Mouse (Mus musculus) cerebellum, postnatal 4 days (tissue): Measurements from ENCODE around the gene Txnrd2.

Experiments used
- DNase-seq, 2 experiments: peaks; one replicate each; pipeline ENCODE4 v3.0.0; 2022; ENCODE audit warnings: low spot score in 2 of 2, mixed read lengths in 1 of 2

Txnrd2 gene

DNA sequence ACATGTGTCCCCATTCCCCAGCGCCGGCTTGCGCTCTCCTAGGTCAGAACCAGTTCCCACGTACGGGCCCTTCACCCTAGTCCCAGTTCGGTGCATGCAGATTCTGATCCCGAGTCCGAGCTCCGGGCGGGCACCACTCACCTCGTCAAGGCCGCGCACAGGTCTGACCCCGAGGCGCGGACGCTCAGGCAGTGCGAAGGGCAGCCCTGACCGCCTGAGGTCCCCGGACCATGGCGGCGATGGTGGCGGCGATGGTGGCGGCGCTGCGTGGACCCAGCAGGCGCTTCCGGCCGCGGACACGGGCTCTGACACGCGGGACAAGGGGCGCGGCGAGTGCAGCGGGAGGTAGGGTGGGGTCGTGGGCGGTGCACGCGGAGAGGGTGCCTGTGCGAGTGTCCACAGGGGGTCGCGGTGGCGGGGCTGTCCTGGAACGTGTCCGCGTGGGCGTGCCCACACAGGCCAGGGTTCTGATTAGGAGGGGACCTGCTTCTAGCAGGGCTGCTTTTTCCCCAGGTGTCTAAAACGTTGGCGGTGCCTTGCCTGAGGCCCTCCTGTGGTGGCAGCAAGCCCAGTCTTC, at the start of gene Txnrd2:
Gene Txnrd2 (plus strand): TSS at position 170 of the 577 bp plus-strand sequence.
- peak; percentile 57 to 70 for DNase-seq

DNA sequence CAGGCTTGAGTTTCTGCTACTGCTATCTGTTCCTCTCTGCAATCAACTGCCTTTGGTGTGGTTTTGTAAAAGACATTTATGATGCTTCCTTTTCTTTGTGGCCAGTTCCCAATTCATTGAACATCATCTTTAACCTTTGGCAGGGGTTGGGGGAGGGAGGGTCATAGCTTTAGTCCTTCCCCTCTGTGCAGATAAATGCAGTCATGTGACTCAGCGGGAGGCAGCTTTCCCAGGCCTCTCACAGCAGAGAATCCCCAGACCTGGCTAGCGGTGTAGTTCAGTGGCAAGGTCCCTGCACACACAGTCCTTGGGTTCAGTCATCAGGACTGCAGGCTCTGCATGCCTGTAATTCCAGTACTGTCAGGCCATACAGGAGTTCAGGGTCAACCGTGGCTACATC, 49.0 kb upstream of the Txnrd2 start:
- no peak for DNase-seq

DNA sequence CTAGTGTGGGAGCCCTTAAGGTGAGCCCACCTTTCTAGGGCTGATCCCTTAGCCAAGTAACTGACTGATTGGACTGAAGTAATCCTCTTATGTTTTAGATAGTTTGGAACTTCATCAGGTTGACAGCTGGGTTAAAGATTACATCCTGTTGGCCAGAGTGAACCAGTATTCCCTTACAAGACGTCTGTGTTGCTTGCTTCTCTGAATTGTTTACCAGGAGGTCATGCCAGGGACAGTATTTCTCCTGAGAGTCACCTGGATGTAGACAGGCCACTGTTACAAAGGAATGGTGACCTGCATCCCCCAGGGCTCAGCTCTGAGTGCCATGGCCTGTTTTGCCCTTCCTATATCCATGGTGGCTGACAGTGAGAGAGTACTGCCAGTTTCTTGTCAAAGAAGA, 47.7 kb upstream of the Txnrd2 start:
- no peak for DNase-seq

DNA sequence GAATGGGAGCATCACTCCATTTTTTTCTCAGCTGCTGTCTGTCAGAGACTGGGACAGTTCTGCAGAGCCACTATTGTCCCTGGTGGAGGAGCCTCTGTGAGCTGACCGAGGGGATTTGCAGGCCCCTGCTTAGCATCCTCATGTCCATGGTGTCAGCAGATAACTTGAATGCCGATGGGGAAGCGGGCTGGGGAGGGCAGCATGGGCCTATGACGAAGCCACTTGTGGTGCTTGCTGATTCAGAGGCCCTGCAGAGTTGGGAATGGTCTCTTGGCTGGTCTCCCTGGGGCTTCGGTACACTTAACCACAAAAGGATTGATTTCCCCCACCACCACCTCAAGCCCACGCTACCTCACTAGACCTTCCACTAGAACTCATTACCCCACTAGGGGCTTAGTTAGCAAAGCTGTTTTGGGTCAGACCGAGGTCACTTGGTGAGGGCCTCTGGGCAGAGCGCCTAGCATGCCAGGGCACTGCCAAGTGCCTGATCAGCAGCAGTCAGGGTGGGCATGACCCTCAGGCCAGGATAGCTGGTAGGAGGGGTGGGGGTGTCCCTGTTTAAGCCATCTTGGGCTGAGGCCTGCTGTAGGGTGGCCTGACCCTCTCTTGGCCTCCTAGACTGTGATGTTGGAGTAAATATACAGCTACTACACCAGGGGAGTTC, 46.7 kb upstream of the Txnrd2 start:
- peak in 1 of 2 experiments; percentile 16 for DNase-seq

GRCm38 (mm10) chr16:18380495-18381063, 45.6 kb upstream of the Txnrd2 start:
- peak in 1 of 2 experiments; percentile 51 for DNase-seq

- DNase-seq = no peak
These were observed 44.4 kb upstream of the Txnrd2 start for GRCm38 (mm10) chr16:18381621-18382258.

- no peak for DNase-seq
These were observed 43.0 kb upstream of the Txnrd2 start for GRCm38 (mm10) chr16:18383045-18383726.

GRCm38 (mm10) chr16:18383756-18384155, 42.4 kb upstream of the Txnrd2 start:
- no peak for DNase-seq

- no peak for DNase-seq
These were observed 42.0 kb upstream of the Txnrd2 start for GRCm38 (mm10) chr16:18384211-18384610.

- DNase-seq = no peak
These were observed 41.5 kb upstream of the Txnrd2 start for GRCm38 (mm10) chr16:18384659-18385058.

DNA sequence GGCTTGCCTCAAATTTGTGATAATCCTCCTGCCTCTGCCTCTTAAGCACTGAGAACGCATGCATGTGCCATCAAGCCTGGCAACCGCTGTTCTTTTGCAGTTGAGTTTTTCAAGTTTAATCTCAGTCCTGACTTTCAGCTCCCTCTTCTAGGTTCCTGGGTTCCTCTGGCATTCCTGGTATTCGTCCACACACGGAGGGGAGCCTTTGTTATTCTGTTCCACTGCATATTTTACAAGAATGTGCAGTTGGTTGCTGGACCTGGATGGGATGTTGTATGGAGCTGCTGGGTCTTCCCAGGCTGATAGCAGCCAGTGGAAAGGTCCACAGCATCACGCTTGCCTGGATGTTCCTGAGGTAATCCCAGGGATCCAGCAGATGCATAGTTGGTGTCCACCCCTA, 40.8 kb upstream of the Txnrd2 start:
- DNase-seq = no peak

- peak in 1 of 2 experiments; percentile 22 for DNase-seq
These were observed 39.7 kb upstream of the Txnrd2 start for GRCm38 (mm10) chr16:18386451-18386850.

DNA sequence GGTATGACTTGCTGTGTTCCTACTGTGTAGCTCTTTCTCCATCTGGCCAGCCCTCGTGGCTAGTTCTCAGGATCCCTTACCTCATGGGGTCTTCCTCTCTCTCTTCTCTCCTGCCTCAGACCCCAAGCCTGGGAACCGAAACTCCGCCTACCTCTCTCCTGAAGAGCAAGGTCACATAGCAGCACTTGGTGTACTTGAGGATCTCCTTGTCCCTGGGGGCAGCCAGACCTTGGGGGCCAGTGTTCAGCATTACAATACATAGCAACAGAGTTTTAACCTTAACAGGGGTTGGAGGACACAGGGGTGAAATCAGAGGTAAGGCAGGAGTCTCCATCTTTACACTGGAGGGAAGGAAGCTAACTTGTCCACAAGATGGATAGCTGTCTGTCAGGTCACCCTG, 39.2 kb upstream of the Txnrd2 start:
- DNase-seq = no peak

- DNase-seq = no peak
These were observed 38.2 kb upstream of the Txnrd2 start for GRCm38 (mm10) chr16:18387704-18388582.

GRCm38 (mm10) chr16:18388583-18389435, 37.4 kb upstream of the Txnrd2 start:
- DNase-seq = no peak

DNA sequence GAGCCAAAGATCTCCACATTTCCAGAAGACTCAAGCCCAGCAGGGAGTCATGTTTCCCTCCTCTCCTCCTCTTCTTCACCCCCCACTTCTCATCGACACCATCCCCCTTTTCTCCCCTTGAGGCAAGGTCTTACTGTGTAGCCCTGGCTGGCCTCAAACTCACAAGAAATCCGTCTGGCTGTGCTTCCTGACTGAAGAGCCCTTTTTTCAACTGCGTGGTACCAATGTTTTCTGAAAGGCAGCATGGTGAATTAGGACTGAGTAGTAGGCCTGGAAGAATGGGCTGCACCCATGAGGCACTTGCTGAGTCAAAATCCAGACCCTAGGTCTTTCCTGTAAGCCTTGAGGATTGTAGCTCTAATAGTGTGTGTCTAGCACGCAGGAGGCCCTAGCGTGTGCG, 35.8 kb upstream of the Txnrd2 start:
- DNase-seq = no peak

DNA sequence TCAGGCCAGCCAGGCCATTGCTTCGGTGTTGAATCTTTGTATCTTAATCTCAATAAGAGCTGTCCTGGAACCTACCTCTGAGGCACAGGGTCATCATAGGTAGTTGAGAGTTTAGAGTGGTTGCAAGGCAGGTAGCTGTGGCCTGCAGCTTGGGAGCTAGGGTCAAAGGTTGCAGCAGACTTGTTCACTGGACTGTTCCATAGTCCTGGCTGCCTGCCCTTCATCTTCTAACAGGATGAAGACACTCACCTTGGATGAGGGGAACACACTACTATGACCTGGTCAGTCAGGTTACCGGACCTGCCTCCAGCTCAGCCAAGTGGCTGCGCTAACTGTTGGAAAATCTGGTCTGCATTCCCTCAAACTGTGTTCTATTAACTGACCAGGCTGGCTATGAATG, 35.1 kb upstream of the Txnrd2 start:
- no peak for DNase-seq

DNA sequence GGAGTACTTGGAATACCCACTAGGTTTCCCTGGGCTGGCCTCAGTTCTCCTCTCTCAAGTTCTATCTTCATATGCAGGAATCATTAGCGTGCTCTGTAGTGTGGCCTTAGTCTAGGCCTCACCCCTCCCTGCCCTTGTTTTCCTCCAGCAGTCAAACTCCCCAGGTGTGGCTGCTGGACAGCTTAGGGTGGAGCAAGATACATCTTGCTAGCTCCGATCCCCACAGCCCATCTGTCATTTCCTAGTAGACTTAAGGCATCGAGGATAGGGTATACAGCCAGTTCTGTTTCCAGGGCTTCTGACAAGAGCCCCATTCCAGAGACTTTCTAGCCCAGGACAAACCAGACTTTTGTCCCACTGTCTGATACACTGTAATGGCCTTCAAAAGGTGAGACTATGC, 34.5 kb upstream of the Txnrd2 start:
- no peak for DNase-seq

DNA sequence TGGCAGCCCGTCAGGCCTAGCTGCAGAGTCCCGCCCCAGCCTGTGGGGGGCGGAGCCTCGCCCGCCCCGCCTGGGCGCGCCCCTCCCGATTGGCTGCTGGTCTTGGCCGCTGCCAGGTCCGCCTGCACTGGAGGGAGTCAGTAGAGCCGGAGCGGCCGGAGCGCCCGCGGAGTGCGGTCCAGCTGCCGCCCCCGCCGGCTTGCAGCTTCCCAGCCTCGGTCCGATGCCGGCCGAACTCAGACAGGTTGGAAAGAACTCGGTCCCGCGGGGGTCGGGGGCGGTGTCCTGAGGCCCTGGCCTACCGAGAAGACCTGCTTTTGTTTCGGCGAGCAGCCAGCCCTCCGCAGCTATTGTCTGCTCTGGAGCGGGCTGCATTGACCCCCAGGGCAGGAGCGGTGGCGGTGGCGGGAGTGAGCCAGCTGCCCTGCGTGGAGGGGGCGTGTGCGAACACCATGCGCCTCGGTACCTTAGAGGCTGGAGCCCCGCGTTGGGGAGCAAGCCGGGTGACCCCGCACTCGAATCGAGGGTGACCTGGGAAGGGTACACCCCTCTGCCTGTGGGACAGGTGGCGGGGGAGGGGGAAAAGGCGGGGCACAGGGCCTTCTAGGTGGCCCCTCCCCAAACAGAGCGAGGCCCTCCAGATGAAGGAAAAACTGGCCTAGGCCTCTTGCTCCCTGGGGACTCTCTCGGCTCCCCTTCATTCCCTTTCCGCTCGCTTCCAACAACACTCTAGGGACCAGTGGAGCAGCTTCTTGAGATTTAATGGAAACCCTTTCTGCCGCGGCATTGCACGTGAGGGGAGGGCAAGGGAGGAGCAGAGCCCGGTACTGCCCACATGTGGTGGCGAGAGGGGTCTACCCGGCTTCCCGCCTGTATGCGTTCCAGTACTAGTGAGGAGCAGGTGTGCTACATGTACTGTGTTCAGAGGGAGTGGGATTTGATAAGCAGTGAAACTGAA, 33.4 kb upstream of the Txnrd2 start:
- DNase-seq = peak; percentile 64 to 72
